Mouse (Mus musculus) MEL (cell line): ENCODE measurements at regions not wholly inside any gene's neighbourhood (a gene's known extent, or its start where the extent isn't known, plus 50 kb on each side); places are given as distances from the start of the nearest gene placed in this dataset.

ENCODE experiments used
- CTCF ChIP-seq, 3 experiments: IDR thresholded peaks in 2 of 3; conservative IDR thresholded peaks in 1 of 3; 2 replicates each; pipeline ENCODE4 v1.5.1; 2011 to 2012; ENCODE audit warnings: low read length in 3 of 3, low read depth in 2 of 3, mild to moderate bottlenecking in 2 of 3, improper control_type of control experiment in 1 of 3, inconsistent platforms in 1 of 3, mixed read lengths in 1 of 3, moderate library complexity in 1 of 3; ENCODE audit not compliant: control insufficient read depth in 1 of 3, insufficient read depth in 1 of 3, poor library complexity in 1 of 3, severe bottlenecking in 1 of 3
- EP300 ChIP-seq, 2 experiments: IDR thresholded peaks; 2 replicates each; pipeline ENCODE4 v1.6.1; 2011; ENCODE audit warnings: improper control_type of control experiment in 2 of 2, low read length in 2 of 2, low read depth in 1 of 2, mild to moderate bottlenecking in 1 of 2
- GATA1 ChIP-seq: IDR thresholded peaks from 2 replicates; pipeline ENCODE4 v1.6.1; 2011; ENCODE audit warnings: low read depth, low read length, improper control_type of control experiment
- JUND ChIP-seq: IDR thresholded peaks from 2 replicates; pipeline ENCODE4 v1.6.1; 2011; ENCODE audit warnings: low read depth, mild to moderate bottlenecking, improper control_type of control experiment, low read length

GRCm38 (mm10) chr6:31185151-31185550 lies 213.4 kb upstream of the Mkln1 start:
- TF ChIP-seq CTCF (IDR thresholded peaks at IDR 0.05 in 2 of 3, conservative IDR thresholded peaks at IDR 0.05 in 1 of 3; ENCODE audit: control insufficient read depth in 1 of 3, insufficient read depth in 1 of 3, low read depth in 2 of 3, low read length in 3 of 3, poor library complexity in 1 of 3, severe bottlenecking in 1 of 3) (no peak), GATA1 (no peak), JUND (no peak), EP300 (IDR thresholded peaks at IDR 0.05; ENCODE audit: low read depth in 1 of 2, low read length in 2 of 2) (no peak)
